Mouse (Mus musculus): ENCODE data around the gene Cox4i2.

- no peak for TF ChIP-seq CTCF (IDR thresholded peaks at IDR 0.05; ENCODE audit: extremely low read depth, insufficient read depth, low read length)
- no peak for TF ChIP-seq POLR2A (IDR thresholded peaks at IDR 0.05; ENCODE audit: extremely low read depth, insufficient read depth, low read length)
Observed at GRCm38 (mm10) chr2:152771571-152771970, 17.6 kb downstream of the Cox4i2 start.
